Mouse (Mus musculus): ENCODE measurements around the gene Hsdl2. TPM values are rescaled to one million over a fixed set of nuclear protein-coding genes. Genes with fewer than 3 reads are reported as not detected.
"Not testable (repeated sequence)": the region's sequence is repeated elsewhere in the genome, so short reads cannot be mapped to it uniquely, and the experiment has no call there.

Gene Hsdl2
- polyA plus RNA-seq, 1 experiment from 2014 or later: 22.2 TPM

DNA sequence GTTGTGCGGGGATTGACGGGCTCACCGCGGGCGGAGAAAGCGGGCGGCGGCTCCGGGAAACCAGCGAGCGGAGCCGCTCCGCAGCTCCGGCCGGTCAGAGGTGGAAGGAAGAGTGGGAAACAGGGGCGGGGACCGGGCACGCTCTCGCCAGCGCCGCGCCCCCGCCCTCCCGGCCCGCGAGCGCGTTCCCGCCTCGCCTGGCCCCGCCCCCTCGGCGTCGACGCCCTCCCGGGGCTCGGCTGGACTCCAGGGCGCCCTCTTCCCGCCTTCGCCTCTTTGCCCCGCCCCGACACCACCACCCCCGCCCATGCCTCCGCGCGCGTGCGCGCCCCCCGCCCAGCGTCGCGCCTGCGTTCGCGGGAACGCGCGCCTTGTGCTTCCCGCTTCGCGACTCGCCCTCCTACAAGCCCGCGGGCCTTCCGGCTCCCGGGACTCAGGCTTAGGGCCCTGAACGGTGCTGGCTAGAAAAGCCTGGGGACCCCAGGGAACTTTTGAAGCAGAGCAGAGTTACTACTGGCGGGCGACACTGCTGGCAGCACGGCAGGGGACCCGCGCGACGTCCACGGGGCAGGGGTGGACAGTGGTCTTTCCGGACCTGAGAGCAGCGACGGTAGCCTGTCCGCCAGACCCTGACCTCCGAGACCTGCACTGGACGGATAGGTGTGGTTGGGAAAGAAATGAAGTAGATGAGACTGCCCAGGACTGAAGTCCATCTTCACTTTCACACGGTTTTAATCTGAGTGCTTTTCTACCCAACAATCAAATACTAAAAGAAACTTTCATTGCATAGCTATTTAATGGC lies 32.0 kb upstream of the Hsdl2 start, which contains the start of gene Ptbp3:
Ptbp3 (minus strand) TSS at position 190 of the 802 bp plus-strand sequence.
- Histone ChIP-seq H3K4me2 (replicated peaks) (peak within 1 kb of the TSS; percentile 97), H3K36me3 (no peaks in the 10 kb centered on the region), H3K27ac (replicated peaks) (peak within 1 kb of the TSS; percentile 87), H3K27me3 (0 out of 2 replicates have a peak, but pooled peaks cover 4% of the 10 kb centered on the region), H3K4me3 (peak within 1 kb of the TSS; percentile 90), H3K4me1 (peaks cover 9% of the 10 kb centered on the region), H3K9me3 (no peaks in the 10 kb centered on the region), H3K9ac (replicated peaks) (peak within 1 kb of the TSS; percentile 84)
- peak; percentile 92 for ATAC-seq (replicated peaks)
- under 1% methylated on average over 52 of the region's 83 CpGs for WGBS

DNA sequence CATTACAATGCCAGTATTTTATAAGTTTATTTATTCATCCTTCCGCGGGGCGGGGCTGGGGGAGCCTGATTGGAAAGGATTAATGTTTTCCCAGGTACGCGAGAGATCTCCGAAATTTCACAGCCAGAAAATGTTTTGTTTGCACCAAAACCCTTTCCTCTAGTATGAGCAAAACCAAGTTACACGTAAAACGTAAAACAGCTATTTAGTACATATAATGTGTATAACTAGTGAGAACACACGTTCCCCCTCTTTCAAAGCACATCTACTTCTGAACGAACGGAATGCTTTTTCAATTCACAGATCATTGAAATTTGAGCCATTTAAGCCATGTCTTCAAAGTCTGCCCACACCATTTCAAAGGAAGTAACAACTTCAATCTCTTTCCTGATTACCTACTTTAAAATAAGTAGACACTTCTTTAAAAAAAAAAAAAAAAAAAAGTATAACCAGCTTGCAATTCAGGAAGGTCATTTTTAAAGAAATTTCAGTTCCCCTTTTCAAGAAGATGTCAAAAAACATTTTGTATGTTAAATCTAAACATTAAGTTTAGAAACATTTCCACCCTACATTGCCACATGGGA lies 31.3 kb upstream of the Hsdl2 start:
- Histone ChIP-seq H3K4me3 (peak overlapping the region; percentile 90), H3K36me3 (no peaks in the 10 kb centered on the region), H3K27ac (replicated peaks) (no peak overlapping the region), H3K4me2 (replicated peaks) (peak overlapping the region; percentile 97), H3K9ac (replicated peaks) (peak overlapping the region; percentile 84), H3K4me1 (peaks cover 9% of the 10 kb centered on the region), H3K27me3 (0 out of 2 replicates have a peak, but pooled peaks cover 4% of the 10 kb centered on the region), H3K9me3 (no peaks in the 10 kb centered on the region)
- WGBS: 15% methylated on average over 11 of the region's 11 CpGs
- ATAC-seq (replicated peaks): no peak

DNA sequence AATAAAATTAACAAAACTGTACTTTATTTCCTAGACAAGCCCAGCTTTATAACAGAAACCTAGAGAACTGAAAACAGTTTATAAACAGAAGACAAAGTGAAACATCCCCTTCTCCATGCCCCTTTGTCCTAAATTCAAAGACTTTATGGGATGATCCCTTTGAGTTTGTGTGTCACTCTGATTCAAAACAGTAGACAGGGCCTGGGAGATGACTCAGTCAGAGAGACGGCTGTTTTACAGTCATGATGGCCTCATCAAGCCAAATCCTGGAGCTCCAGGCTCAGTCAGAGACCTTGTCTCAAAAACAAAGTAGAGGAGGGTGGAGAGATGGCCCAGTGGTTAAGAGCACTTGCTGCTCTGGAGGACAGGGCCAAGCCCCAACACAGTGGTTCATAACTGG lies 29.5 kb upstream of the Hsdl2 start:
- H3K4me1 ChIP-seq: peaks cover 9% of the 10 kb centered on the region
- ATAC-seq (replicated peaks): no peak
- H3K27me3 ChIP-seq: 0 out of 2 replicates have a peak, but pooled peaks cover 4% of the 10 kb centered on the region
- no peak overlapping the region for H3K27ac ChIP-seq (replicated peaks)
- H3K4me3 ChIP-seq: no peak overlapping the region
- no peaks in the 10 kb centered on the region for H3K9me3 ChIP-seq
- H3K4me2 ChIP-seq (replicated peaks): no peak overlapping the region
- WGBS: 92% methylated on average over 1 of the region's 1 CpGs
- H3K36me3 ChIP-seq: no peaks in the 10 kb centered on the region
- no peak overlapping the region for H3K9ac ChIP-seq (replicated peaks)

DNA sequence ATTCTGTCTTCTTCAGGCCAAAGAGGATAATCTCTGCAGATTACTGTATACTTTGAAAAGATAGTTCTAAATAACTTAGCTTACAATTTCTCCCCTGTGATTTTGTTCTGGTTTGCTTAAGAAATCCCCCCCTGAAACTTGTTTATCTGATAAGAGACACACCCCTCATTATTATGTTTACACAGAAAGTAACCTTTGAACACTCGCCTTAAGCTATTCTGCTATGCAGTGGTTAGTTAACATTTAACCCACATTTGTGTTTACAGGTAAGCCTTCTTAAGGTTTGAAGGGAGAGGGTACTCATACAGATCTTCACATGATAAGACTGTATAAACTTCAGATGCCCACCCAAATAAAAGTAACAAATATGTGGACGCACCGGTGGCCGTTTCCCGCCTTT lies 28.5 kb upstream of the Hsdl2 start:
- Histone ChIP-seq H3K9ac (replicated peaks) (no peak overlapping the region), H3K27ac (replicated peaks) (no peak overlapping the region), H3K4me1 (peaks cover 3% of the 10 kb centered on the region), H3K9me3 (no peaks in the 10 kb centered on the region), H3K4me3 (no peak overlapping the region), H3K27me3 (no peaks in the 10 kb centered on the region), H3K4me2 (replicated peaks) (no peak overlapping the region), H3K36me3 (no peaks in the 10 kb centered on the region)
- no peak for ATAC-seq (replicated peaks)
- WGBS: 91% methylated on average over 5 of the region's 5 CpGs

DNA sequence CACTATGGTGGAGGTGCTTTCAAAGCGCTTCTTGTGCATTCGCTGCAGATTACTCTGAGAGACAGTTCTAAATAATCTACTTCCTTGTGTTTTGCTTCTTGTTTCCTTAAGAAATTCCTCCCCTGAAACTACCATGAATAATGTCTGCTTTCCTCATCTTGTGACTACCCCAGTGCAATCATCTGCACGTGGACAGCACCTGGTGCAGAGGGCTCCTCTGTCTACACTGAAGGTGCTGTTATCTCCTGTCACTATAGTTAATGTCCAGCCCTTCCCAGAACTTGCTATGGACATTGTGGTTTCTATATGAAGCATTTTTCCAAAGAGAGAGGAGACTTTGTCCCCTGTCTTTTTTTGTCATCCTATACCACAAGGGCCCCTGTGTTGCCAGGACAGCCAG lies 27.8 kb upstream of the Hsdl2 start:
- Histone ChIP-seq H3K9me3 (no peaks in the 10 kb centered on the region), H3K27me3 (no peaks in the 10 kb centered on the region), H3K9ac (replicated peaks) (no peak overlapping the region), H3K4me2 (replicated peaks) (no peak overlapping the region), H3K36me3 (no peaks in the 10 kb centered on the region), H3K4me1 (no peaks in the 10 kb centered on the region), H3K27ac (replicated peaks) (no peak overlapping the region), H3K4me3 (no peak overlapping the region)
- no peak for ATAC-seq (replicated peaks)
- 83% methylated on average over 3 of the region's 3 CpGs for WGBS

DNA sequence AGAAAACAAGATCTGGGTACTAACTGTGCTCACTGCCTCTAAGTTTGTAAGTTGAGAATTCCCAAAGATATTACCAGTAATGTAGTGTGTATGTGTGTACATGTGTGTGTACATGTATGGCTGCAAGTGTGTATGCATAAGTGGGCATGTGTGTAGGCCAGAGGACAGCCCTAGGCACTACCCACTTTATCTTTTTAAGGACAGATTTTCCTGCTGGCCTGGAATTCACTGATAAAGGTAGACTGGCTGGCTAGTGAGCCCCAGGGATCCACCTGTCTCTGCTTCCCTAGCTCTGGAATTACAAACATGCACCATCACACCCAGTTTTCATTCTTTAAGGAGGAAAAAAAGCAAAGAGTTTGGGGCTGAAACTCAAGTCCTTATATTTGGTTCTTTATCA lies 26.2 kb upstream of the Hsdl2 start:
- H3K4me2 ChIP-seq (replicated peaks): no peak overlapping the region
- H3K27me3 ChIP-seq: no peaks in the 10 kb centered on the region
- H3K9ac ChIP-seq (replicated peaks): no peak overlapping the region
- no peak overlapping the region for H3K27ac ChIP-seq (replicated peaks)
- no peak overlapping the region for H3K4me3 ChIP-seq
- no peaks in the 10 kb centered on the region for H3K4me1 ChIP-seq
- no peaks in the 10 kb centered on the region for H3K36me3 ChIP-seq
- H3K9me3 ChIP-seq: no peaks in the 10 kb centered on the region
- no peak for ATAC-seq (replicated peaks)

DNA sequence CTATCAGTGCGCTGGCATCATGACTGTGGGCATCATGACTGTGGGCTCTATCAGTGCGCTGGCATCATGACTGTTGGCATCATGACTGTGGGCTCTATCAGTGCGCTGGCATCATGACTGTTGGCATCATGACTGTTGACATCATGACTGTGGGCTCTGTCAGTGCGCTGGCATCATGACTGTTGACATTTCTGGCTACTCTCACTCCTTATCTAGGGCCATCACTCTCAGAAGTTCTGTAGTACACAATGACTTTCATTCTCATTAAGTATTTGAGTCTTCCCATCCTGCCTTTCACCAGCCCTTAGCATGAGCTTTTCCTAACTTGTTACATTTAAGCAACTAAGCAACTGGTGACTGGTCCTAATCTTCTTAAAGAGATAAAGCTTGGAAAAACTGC lies 24.0 kb upstream of the Hsdl2 start:
- not testable (repeated sequence) for H3K27ac ChIP-seq (replicated peaks); H3K9ac ChIP-seq (replicated peaks); ATAC-seq (replicated peaks); H3K4me3 ChIP-seq; H3K9me3 ChIP-seq; H3K4me1 ChIP-seq; H3K27me3 ChIP-seq; H3K4me2 ChIP-seq (replicated peaks); H3K36me3 ChIP-seq
- 97% methylated on average over 4 of the region's 4 CpGs for WGBS

DNA sequence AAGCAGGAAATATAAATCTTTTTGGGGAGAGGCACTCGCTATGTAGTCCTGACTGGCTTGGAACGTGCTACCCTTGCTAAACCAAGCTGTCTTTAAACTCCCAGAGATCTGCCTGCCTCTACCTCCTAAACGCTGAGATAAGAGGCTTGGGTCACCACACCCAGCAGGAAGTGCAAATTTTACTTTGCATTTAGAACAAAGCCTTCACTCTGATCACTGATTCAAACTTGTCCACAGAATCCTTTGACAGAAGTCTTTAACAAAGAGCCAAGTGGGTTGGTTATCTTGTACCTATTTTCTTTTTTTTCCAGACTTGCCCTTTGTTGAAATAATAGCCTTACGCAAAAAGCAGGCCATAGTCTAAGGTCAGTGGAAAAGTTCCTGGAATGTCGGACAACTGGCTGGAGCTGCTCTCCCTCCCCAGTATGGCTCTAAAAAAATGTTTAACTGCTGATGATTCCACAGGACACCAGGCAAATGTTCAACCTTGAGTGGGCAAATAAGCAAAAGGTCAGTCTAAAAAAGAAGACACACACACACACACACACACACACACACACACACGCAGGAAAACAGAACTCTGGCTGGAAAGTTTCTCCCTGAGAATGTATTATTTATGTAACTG lies 23.2 kb upstream of the Hsdl2 start:
- no peaks in the 10 kb centered on the region for H3K9me3 ChIP-seq
- no peak overlapping the region for H3K9ac ChIP-seq (replicated peaks)
- H3K4me3 ChIP-seq: no peak overlapping the region
- H3K36me3 ChIP-seq: no peaks in the 10 kb centered on the region
- H3K4me2 ChIP-seq (replicated peaks): no peak overlapping the region
- no peak overlapping the region for H3K27ac ChIP-seq (replicated peaks)
- ATAC-seq (replicated peaks): no peak
- H3K27me3 ChIP-seq: no peaks in the 10 kb centered on the region
- WGBS: 77% methylated on average over 6 of the region's 6 CpGs
- no peaks in the 10 kb centered on the region for H3K4me1 ChIP-seq

DNA sequence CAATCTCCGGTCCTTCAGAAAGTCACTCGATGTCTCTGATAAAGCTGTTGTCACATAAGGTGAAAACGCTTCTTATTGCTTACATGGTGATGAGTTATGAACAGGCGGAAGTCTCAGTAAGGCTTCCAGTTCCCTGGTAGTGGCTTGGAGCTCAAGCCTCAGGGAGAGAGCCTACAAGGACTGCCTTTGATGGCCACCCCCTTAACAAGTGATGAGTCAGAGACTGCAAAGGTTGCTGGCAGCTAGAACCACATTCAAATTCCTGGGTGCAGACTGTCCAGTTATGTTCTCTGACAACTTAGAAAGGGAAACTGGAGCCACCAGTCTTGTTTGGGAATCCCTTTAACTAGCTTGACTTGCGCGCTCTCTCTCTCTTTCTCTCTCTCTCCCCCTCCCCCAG lies 21.2 kb upstream of the Hsdl2 start:
- Histone ChIP-seq H3K27ac (replicated peaks) (no peak overlapping the region), H3K36me3 (no peaks in the 10 kb centered on the region), H3K4me1 (no peaks in the 10 kb centered on the region), H3K4me3 (no peak overlapping the region), H3K9ac (replicated peaks) (no peak overlapping the region), H3K4me2 (replicated peaks) (no peak overlapping the region), H3K27me3 (no peaks in the 10 kb centered on the region), H3K9me3 (no peaks in the 10 kb centered on the region)
- 97% methylated on average over 6 of the region's 6 CpGs for WGBS
- ATAC-seq (replicated peaks): no peak

DNA sequence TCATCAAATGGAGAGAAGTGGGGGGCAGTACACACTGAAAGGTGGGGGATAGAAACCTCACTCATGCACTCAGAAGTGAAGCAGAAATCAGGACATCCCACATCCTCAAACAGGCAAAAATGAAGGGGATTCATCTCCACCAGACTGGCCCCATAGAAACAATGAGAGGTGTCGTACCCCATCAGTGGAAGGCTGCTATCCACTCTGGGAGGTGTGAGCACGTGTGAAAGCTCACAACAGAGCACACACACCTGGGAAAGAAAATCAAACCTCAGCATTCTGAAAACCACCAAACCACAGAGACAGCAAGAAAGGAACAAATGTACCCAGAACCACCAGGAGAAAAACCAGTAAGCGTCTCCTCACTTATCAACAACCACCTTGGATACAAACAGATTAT lies 17.2 kb upstream of the Hsdl2 start:
- H3K9me3 ChIP-seq: no peaks in the 10 kb centered on the region
- H3K4me3 ChIP-seq: no peak overlapping the region
- no peaks in the 10 kb centered on the region for H3K4me1 ChIP-seq
- no peaks in the 10 kb centered on the region for H3K36me3 ChIP-seq
- H3K9ac ChIP-seq (replicated peaks): no peak overlapping the region
- 81% methylated on average over 3 of the region's 3 CpGs for WGBS
- H3K27ac ChIP-seq (replicated peaks): no peak overlapping the region
- ATAC-seq (replicated peaks): no peak
- H3K4me2 ChIP-seq (replicated peaks): no peak overlapping the region
- H3K27me3 ChIP-seq: no peaks in the 10 kb centered on the region

DNA sequence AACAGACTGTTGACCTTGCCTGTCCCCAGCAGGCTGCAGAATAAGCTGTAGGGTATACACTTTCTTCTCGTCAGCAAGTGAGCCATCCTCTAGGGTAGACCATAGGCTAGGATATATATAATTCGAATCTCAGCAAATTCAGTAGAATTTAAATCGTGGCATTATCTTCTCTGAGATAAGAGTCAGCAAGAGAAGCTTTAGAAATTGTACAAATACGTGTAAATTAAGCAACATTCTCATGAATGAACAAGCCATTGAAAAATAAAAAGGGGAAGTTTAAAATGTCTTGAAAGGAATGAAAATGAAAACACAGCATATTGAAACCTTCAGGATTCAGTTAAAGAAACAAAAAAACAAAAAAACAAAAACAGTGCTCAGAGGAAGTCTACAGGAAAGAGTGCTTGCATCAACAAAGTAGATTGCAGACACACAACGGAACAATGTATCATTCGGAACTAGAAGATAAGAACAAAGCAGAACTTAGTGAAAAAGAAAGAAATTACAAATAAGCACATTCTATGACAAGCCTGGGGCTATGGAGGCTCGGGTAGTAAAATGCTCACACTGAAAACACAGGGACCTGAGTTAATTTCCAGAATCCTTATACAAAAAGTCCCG lies 15.7 kb upstream of the Hsdl2 start:
- Histone ChIP-seq H3K9me3 (no peaks in the 10 kb centered on the region), H3K36me3 (no peaks in the 10 kb centered on the region), H3K27me3 (no peaks in the 10 kb centered on the region), H3K27ac (replicated peaks) (no peak overlapping the region), H3K9ac (replicated peaks) (no peak overlapping the region), H3K4me3 (no peak overlapping the region), H3K4me1 (no peaks in the 10 kb centered on the region), H3K4me2 (replicated peaks) (no peak overlapping the region)
- no peak for ATAC-seq (replicated peaks)
- WGBS: 75% methylated on average over 8 of the region's 8 CpGs

DNA sequence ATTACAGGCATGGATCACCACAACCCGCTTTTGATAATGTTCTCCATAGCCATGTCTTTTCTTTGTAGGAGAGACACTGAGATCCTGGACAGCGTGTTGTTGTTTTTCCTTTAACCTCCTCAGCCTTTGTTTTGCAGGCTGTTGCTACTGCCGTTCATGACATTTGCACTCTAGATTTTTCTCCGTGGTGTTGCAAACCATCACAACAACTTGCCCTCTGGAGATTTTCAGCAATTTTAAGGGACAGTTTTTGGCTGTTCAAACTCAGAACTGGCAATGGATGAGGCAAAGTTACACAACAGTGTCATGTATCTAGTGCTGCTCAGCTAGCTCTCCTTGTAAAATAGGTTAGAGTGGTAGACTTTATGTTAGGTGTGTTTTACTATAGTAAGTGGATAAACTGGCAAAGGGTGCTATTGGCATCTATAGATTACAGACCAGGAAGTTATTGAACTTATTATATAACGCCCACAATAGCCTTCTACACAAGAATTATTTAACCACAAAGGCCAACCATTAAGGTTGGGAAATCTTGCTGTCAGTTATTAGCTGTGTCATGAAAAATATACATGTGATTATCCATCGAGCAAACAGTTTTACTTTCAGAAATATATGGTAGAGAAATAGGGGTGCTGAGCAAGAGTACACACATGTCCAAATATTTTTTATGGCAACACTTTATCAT lies 13.6 kb upstream of the Hsdl2 start:
- Histone ChIP-seq H3K36me3 (no peaks in the 10 kb centered on the region), H3K27me3 (no peaks in the 10 kb centered on the region), H3K4me2 (replicated peaks) (no peak overlapping the region), H3K4me1 (no peaks in the 10 kb centered on the region), H3K4me3 (no peak overlapping the region), H3K9ac (replicated peaks) (no peak overlapping the region), H3K9me3 (no peaks in the 10 kb centered on the region), H3K27ac (replicated peaks) (no peak overlapping the region)
- WGBS: 87% methylated on average over 6 of the region's 6 CpGs
- no peak for ATAC-seq (replicated peaks)
